Mouse (Mus musculus) MEL (cell line): ENCODE results near the gene Epha6. TPM values are rescaled to one million over a fixed set of nuclear protein-coding genes. Genes with fewer than 3 reads are reported as not detected.

Source experiments
- DNase-seq: peaks from one replicate; pipeline ENCODE4 v3.0.0; 2011; ENCODE audit warnings: low read depth, low spot score
- H3K27ac ChIP-seq: 2 replicates; pipeline ENCODE4 v1.5.1; 2012; ENCODE audit warnings: low read depth, mild to moderate bottlenecking, control low read depth, low read length, moderate library complexity; ENCODE audit not compliant: control insufficient read depth
- H3K27me3 ChIP-seq, 2 experiments: fragments of 150-350 bp in 1 of 2; sonication (generic) in 1 of 2; 2 replicates each; pipeline ENCODE4 v1.6.1; 2012; ENCODE audit warnings: low read length in 2 of 2, mild to moderate bottlenecking in 2 of 2, improper control_type of control experiment in 1 of 2, moderate library complexity in 1 of 2; ENCODE audit not compliant: insufficient read depth in 2 of 2, control insufficient read depth in 1 of 2
- H3K36me3 ChIP-seq, 2 experiments: 2 replicates each; pipeline ENCODE4 v1.6.1; 2012 to 2014; ENCODE audit warnings: low read length in 2 of 2, improper control_type of control experiment in 1 of 2, inconsistent platforms in 1 of 2, mild to moderate bottlenecking in 1 of 2; ENCODE audit not compliant: insufficient read depth in 2 of 2, control insufficient read depth in 1 of 2
- H3K4me1 ChIP-seq, 2 experiments: fragments of 150-350 bp in 1 of 2; sonication (generic) in 1 of 2; 2 replicates each; pipeline ENCODE4 v1.6.1; 2012; ENCODE audit warnings: low read length in 2 of 2, improper control_type of control experiment in 1 of 2, mild to moderate bottlenecking in 1 of 2; ENCODE audit not compliant: insufficient read depth in 2 of 2, control insufficient read depth in 1 of 2
- H3K4me3 ChIP-seq, 2 experiments: fragments of 150-350 bp in 1 of 2; sonication (generic) in 1 of 2; 2 replicates each; pipeline ENCODE4 v1.5.1; 2012; ENCODE audit warnings: low read depth in 2 of 2, low read length in 2 of 2, mild to moderate bottlenecking in 2 of 2, moderate library complexity in 2 of 2, control low read depth in 1 of 2, improper control_type of control experiment in 1 of 2; ENCODE audit not compliant: control insufficient read depth in 1 of 2, insufficient read depth in 1 of 2
- H3K79me2 ChIP-seq: 2 replicates; pipeline ENCODE4 v1.6.1; 2012; ENCODE audit warnings: mild to moderate bottlenecking, low read length, moderate library complexity; ENCODE audit not compliant: control insufficient read depth, poor library complexity, insufficient read depth
- H3K9ac ChIP-seq: 2 replicates; pipeline ENCODE4 v1.6.1; 2012; ENCODE audit warnings: low read depth, mild to moderate bottlenecking, control low read depth, low read length, moderate library complexity; ENCODE audit not compliant: control insufficient read depth, poor library complexity, severe bottlenecking
- H3K9me3 ChIP-seq: fragments of 150-350 bp; sonication (generic); replicated peaks from 2 replicates; pipeline ENCODE4 v1.6.1; 2012; ENCODE audit warnings: mild to moderate bottlenecking, low read length, improper control_type of control experiment, moderate library complexity; ENCODE audit not compliant: insufficient read depth
- CHD2 ChIP-seq: IDR thresholded peaks from 2 replicates; pipeline ENCODE4 v1.6.1; 2011; ENCODE audit warnings: low read length, improper control_type of control experiment
- E2F4 ChIP-seq: IDR thresholded peaks from 2 replicates; pipeline ENCODE4 v1.6.1; 2011; ENCODE audit warnings: low read depth, low read length, improper control_type of control experiment, borderline replicate concordance
- ELF1 ChIP-seq: IDR thresholded peaks from 2 replicates; pipeline ENCODE4 v1.6.1; 2014; ENCODE audit warnings: low read depth, mild to moderate bottlenecking, inconsistent platforms, low read length, improper control_type of control experiment, moderate library complexity
- KAT2A ChIP-seq: conservative IDR thresholded peaks from 2 replicates; pipeline ENCODE4 v1.6.1; 2012; ENCODE audit warnings: low read depth, low read length, improper control_type of control experiment, inconsistent platforms
- MAFK ChIP-seq: IDR thresholded peaks from 2 replicates; pipeline ENCODE4 v1.6.1; 2011; ENCODE audit warnings: low read depth, mild to moderate bottlenecking, low read length, improper control_type of control experiment, borderline replicate concordance
- MAX ChIP-seq: IDR thresholded peaks from 2 replicates; pipeline ENCODE4 v1.6.1; 2011; ENCODE audit warnings: low read length, improper control_type of control experiment
- MEF2A ChIP-seq: IDR thresholded peaks from 2 replicates; pipeline ENCODE4 v1.6.1; 2014; ENCODE audit warnings: low read depth, mild to moderate bottlenecking, inconsistent platforms, low read length, improper control_type of control experiment; ENCODE audit not compliant: poor library complexity, insufficient replicate concordance, severe bottlenecking; ENCODE audit errors: extremely low read depth
- MXI1 ChIP-seq: IDR thresholded peaks from 2 replicates; pipeline ENCODE4 v1.6.1; 2011; ENCODE audit warnings: mild to moderate bottlenecking, low read depth, low read length, improper control_type of control experiment
- MYB ChIP-seq: IDR thresholded peaks from 2 replicates; pipeline ENCODE4 v1.6.1; 2011; ENCODE audit warnings: mild to moderate bottlenecking, low read depth, low read length, improper control_type of control experiment
- MYC ChIP-seq: IDR thresholded peaks from 2 replicates; pipeline ENCODE4 v1.6.1; 2011; ENCODE audit warnings: low read depth, mild to moderate bottlenecking, low read length, improper control_type of control experiment, moderate library complexity
- POLR2A ChIP-seq, 2 experiments: IDR thresholded peaks; 2 replicates each; pipeline ENCODE4 v1.6.1; 2011 to 2012; ENCODE audit warnings: low read length in 2 of 2, mild to moderate bottlenecking in 2 of 2, control low read depth in 1 of 2, improper control_type of control experiment in 1 of 2, low read depth in 1 of 2, moderate library complexity in 1 of 2; ENCODE audit not compliant: control insufficient read depth in 1 of 2, insufficient read depth in 1 of 2, poor library complexity in 1 of 2
- POLR2AphosphoS2 ChIP-seq: IDR thresholded peaks from 2 replicates; pipeline ENCODE4 v1.6.1; 2011; ENCODE audit warnings: low read length, improper control_type of control experiment
- POLR2AphosphoS5 ChIP-seq: IDR thresholded peaks from 2 replicates; pipeline ENCODE4 v1.6.1; 2012; ENCODE audit warnings: low read depth, borderline replicate concordance, mild to moderate bottlenecking, inconsistent platforms, low read length, moderate library complexity, mixed read lengths
- RAD21 ChIP-seq: IDR thresholded peaks from 2 replicates; pipeline ENCODE4 v1.6.1; 2011; ENCODE audit warnings: mild to moderate bottlenecking, low read depth, low read length, improper control_type of control experiment
- RCOR1 ChIP-seq: IDR thresholded peaks from 2 replicates; pipeline ENCODE4 v1.6.1; 2012; ENCODE audit warnings: low read depth, mild to moderate bottlenecking, inconsistent platforms, low read length, improper control_type of control experiment
- SIN3A ChIP-seq: IDR thresholded peaks from 2 replicates; pipeline ENCODE4 v1.6.1; 2012; ENCODE audit warnings: low read length, improper control_type of control experiment, inconsistent platforms
- SMC3 ChIP-seq: IDR thresholded peaks from 2 replicates; pipeline ENCODE4 v1.6.1; 2011; ENCODE audit warnings: low read depth, low read length, improper control_type of control experiment
- TBP ChIP-seq: IDR thresholded peaks from 2 replicates; pipeline ENCODE4 v1.8.0; 2011; ENCODE audit warnings: low read depth, low read length, improper control_type of control experiment
- UBTF ChIP-seq: IDR thresholded peaks from 2 replicates; pipeline ENCODE4 v1.6.1; 2012; ENCODE audit warnings: low read depth, mild to moderate bottlenecking, inconsistent platforms, low read length, improper control_type of control experiment, moderate library complexity, borderline replicate concordance; ENCODE audit not compliant: insufficient read depth
- USF1 ChIP-seq: IDR thresholded peaks from 2 replicates; pipeline ENCODE4 v1.6.1; 2014; ENCODE audit warnings: low read depth, mild to moderate bottlenecking, inconsistent platforms, low read length, improper control_type of control experiment, moderate library complexity
- ZC3H11A ChIP-seq: IDR thresholded peaks from 2 replicates; pipeline ENCODE4 v1.6.1; 2012; ENCODE audit warnings: low read depth, mild to moderate bottlenecking, inconsistent platforms, low read length, improper control_type of control experiment
- ZKSCAN1 ChIP-seq: IDR thresholded peaks from 2 replicates; pipeline ENCODE4 v1.6.1; 2012; ENCODE audit warnings: low read depth, mild to moderate bottlenecking, inconsistent platforms, low read length, improper control_type of control experiment, moderate library complexity
- ZNF384 ChIP-seq: IDR thresholded peaks from 2 replicates; pipeline ENCODE4 v1.6.1; 2012; ENCODE audit warnings: low read depth, mild to moderate bottlenecking, inconsistent platforms, low read length, improper control_type of control experiment
- polyA plus RNA-seq, 2 experiments: library from polyadenylated mRNA; stranded (reverse) in 1 of 2; unstranded in 1 of 2; fragments of >175 nt in 1 of 2; fragments of >200 nt in 1 of 2; gene quantifications; 2 replicates each; pipeline versions ENCODE4 v1.2.1 to v1.2.4; 2012; ENCODE audit warnings: low replicate concordance in 2 of 2, low read depth in 1 of 2; ENCODE audit not compliant: insufficient read length in 2 of 2, insufficient read depth in 1 of 2, missing spikeins in 1 of 2
- total RNA-seq: library from RNA; depleted of rRNA; stranded (reverse); fragments of 300-350 nt; gene quantifications from 2 replicates; pipeline ENCODE4 v1.2.3, GENCODE M21; 2012

Gene Epha6
- total and polyA plus RNA-seq, 3 experiments, result not detected

DNA sequence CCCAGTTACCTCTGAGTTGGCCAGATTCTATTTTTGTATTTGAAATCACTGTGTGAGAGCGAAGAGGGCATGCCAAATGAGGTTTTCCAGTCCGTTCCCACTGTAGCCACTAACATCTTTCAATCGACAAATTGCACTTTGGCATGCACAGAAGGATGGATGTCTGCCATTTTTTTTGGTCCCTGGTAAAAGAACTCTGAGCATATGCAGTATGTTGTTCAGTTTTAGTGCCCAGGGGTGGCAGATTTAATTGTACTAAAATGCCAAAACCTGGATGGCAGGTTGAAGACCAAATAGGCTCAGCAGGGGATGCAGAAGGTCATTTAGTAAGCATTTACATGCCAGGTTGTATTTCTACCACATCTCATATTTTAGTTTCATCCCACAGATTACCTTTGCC is 503.1 kb downstream of the Epha6 start:
- no peak overlapping the region for H3K9ac ChIP-seq
- no peak overlapping the region for H3K27ac ChIP-seq
- H3K9me3 ChIP-seq, result no peaks in the 10 kb centered on the region
- TF ChIP-seq ZKSCAN1 (no peak), MYB (no peak), KAT2A (no peak), ZC3H11A (no peak), RAD21 (no peak), RCOR1 (no peak), SIN3A (no peak), ZNF384 (no peak), TBP (no peak), CHD2 (no peak), MEF2A (no peak), MXI1 (no peak), MAX (no peak), POLR2A (IDR thresholded peaks at IDR 0.05; ENCODE audit: control insufficient read depth in 1 of 2, insufficient read depth in 1 of 2, low read depth in 1 of 2, low read length in 2 of 2, poor library complexity in 1 of 2) (no peak), POLR2AphosphoS5 (no peak), UBTF (no peak), MAFK (no peak), POLR2AphosphoS2 (no peak)
- H3K4me3 ChIP-seq, result no peak overlapping the region
- H3K79me2 ChIP-seq, result no peaks in the 10 kb centered on the region
- H3K36me3 ChIP-seq, result no peaks in the 10 kb centered on the region
- no peaks in the 10 kb centered on the region for H3K27me3 ChIP-seq
- H3K4me1 ChIP-seq, result no peaks in the 10 kb centered on the region
- no peak for DNase-seq

DNA sequence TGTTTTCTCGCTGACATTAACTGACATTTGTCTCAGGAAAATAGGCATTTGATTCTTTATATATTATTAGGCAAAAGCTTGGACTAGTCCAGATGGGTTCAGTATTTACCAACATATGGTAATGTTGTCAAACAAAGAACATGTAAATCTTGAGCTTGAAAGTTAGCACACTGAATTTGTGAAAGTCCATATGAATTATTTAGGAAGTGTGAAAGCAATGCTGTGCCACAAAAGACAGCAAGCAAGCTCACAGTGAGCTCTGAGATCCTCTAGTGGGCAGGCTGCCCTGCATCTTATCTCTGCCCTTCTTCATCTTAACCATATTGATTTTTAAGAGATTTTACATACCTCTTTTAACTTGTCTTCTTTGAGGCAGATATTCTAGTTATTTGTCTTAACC is 510.0 kb downstream of the Epha6 start:
- H3K27ac ChIP-seq, result no peak overlapping the region
- H3K4me1 ChIP-seq, result no peaks in the 10 kb centered on the region
- no peaks in the 10 kb centered on the region for H3K36me3 ChIP-seq
- no peaks in the 10 kb centered on the region for H3K9me3 ChIP-seq
- H3K79me2 ChIP-seq, result no peaks in the 10 kb centered on the region
- no peak overlapping the region for H3K4me3 ChIP-seq
- H3K9ac ChIP-seq, result no peak overlapping the region
- no peaks in the 10 kb centered on the region for H3K27me3 ChIP-seq
- DNase-seq, result no peak
- no peak for TF ChIP-seq SMC3
- TF ChIP-seq CHD2, result no peak
- TF ChIP-seq ELF1, result no peak
- TF ChIP-seq USF1, result no peak
- no peak for TF ChIP-seq E2F4
- TF ChIP-seq MYC, result no peak
